Mouse (Mus musculus): ENCODE results near the gene Spata7.
A peak's percentile ranks its signal among the peaks of the same experiment; 100 is the strongest.
"Not testable (repeated sequence)": the region's sequence is repeated elsewhere in the genome, so short reads cannot be mapped to it uniquely, and the experiment has no call there.

The Spata7 gene

GRCm38 (mm10) chr12:98627392-98628259, at the start of gene Spata7:
Spata7 (plus strand) TSS chr12:98628157.
- DNase-seq: peak; percentile 90 to 92

- DNase-seq: peak; percentile 65 to 75
Measured at GRCm38 (mm10) chr12:98585302-98585701, 42.7 kb upstream of the Spata7 start.

GRCm38 (mm10) chr12:98588573-98588972, 39.4 kb upstream of the Spata7 start:
- DNase-seq: no peak

GRCm38 (mm10) chr12:98591016-98591415, 36.9 kb upstream of the Spata7 start:
- no peak for DNase-seq

GRCm38 (mm10) chr12:98600861-98601260, 27.1 kb upstream of the Spata7 start:
- no peak for DNase-seq

GRCm38 (mm10) chr12:98602114-98602513, 25.8 kb upstream of the Spata7 start:
- peak; percentile 13 to 49 for DNase-seq

- no peak for DNase-seq
Measured at GRCm38 (mm10) chr12:98605264-98605663, 22.7 kb upstream of the Spata7 start.

- peak; percentile 42 for DNase-seq
Measured at GRCm38 (mm10) chr12:98606595-98607290, 21.2 kb upstream of the Spata7 start.

GRCm38 (mm10) chr12:98610341-98610740, 17.6 kb upstream of the Spata7 start:
- DNase-seq: no peak

GRCm38 (mm10) chr12:98614910-98615508, 12.9 kb upstream of the Spata7 start:
- no peak for DNase-seq

- no peak for DNase-seq
Measured at GRCm38 (mm10) chr12:98615746-98616145, 12.2 kb upstream of the Spata7 start.

GRCm38 (mm10) chr12:98619496-98619895, 8.5 kb upstream of the Spata7 start:
- DNase-seq: no peak

- peak; percentile 56 to 68 for DNase-seq
Measured at GRCm38 (mm10) chr12:98620922-98621321, 7.0 kb upstream of the Spata7 start.

GRCm38 (mm10) chr12:98623266-98623665, 4.7 kb upstream of the Spata7 start:
- not testable (repeated sequence) for DNase-seq

GRCm38 (mm10) chr12:98628260-98628970, 458 bp downstream of the Spata7 start:
- DNase-seq: no peak

GRCm38 (mm10) chr12:98644852-98645251, 16.9 kb downstream of the Spata7 start:
- no peak for DNase-seq

GRCm38 (mm10) chr12:98656873-98657272, 28.9 kb downstream of the Spata7 start:
- no peak for DNase-seq

GRCm38 (mm10) chr12:98662617-98663016, 34.7 kb downstream of the Spata7 start:
- DNase-seq: no peak

- DNase-seq: peak; percentile 53 to 71
Measured at GRCm38 (mm10) chr12:98668132-98668814, 40.3 kb downstream of the Spata7 start.

GRCm38 (mm10) chr12:98669086-98669485, 41.1 kb downstream of the Spata7 start:
- peak in 1 of 2 experiments; percentile 13 for DNase-seq

- DNase-seq: peak; percentile 90 to 91
Measured at GRCm38 (mm10) chr12:98669864-98670263, 41.9 kb downstream of the Spata7 start.

GRCm38 (mm10) chr12:98670429-98670828, 42.5 kb downstream of the Spata7 start:
- DNase-seq: peak in 1 of 2 experiments; percentile 10

Measured in cerebellum, postnatal 14 days (tissue).